Mouse (Mus musculus): ENCODE measurements around the gene Cdk11b.

DNA sequence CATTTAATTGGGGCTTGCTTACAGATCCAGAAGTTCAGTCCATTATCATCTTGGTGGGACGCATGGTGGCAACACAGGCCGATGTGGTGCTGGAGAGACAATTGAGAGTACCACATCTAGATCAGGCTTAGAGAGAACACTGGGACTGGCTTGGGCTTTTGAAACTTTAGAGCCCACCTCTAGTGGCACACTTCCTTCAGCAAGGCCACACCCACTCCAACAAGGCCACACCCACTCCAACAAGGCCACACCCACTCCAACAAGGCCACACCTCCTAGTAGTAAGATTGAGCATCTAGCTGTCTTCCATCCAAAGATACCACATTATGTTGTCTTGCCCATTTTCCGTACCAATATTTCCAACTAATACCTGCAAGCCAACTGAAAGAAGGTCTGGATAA is 67.8 kb downstream of the Cdk11b start:
- TF ChIP-seq POLR2A (IDR thresholded peaks at IDR 0.05; ENCODE audit: insufficient read length, low read depth) (no peak), TCF3 (IDR thresholded peaks at IDR 0.05; ENCODE audit: insufficient read length, low read depth) (no peak), TCF12 (IDR thresholded peaks at IDR 0.05; ENCODE audit: insufficient read depth, poor library complexity, severe bottlenecking) (no peak), CEBPB (IDR thresholded peaks at IDR 0.05; ENCODE audit: insufficient read depth, poor library complexity, severe bottlenecking) (no peak), USF1 (IDR thresholded peaks at IDR 0.05; ENCODE audit: low read depth) (no peak), POLR2AphosphoS2 (IDR thresholded peaks at IDR 0.05; ENCODE audit: insufficient read length, low read depth) (no peak), MAX (IDR thresholded peaks at IDR 0.05; ENCODE audit: low read depth) (no peak), E2F4 (IDR thresholded peaks at IDR 0.05; ENCODE audit: insufficient read depth) (no peak), REST (IDR thresholded peaks at IDR 0.05; ENCODE audit: insufficient read depth, insufficient read length) (no peak), SRF (IDR thresholded peaks at IDR 0.05; ENCODE audit: control insufficient read depth, insufficient read length, low read depth) (no peak)

Data from myocyte (in vitro differentiated cells).